Mouse (Mus musculus) cerebellum, adult 11 months (tissue): ENCODE measurements at regions not wholly inside any gene's neighbourhood (a gene's known extent, or its start where the extent isn't known, plus 50 kb on each side); places are given as distances from the start of the nearest gene placed in this dataset.
A peak's percentile ranks its signal among the peaks of the same experiment; 100 is the strongest.
"Not testable (repeated sequence)": the region's sequence is repeated elsewhere in the genome, so short reads cannot be mapped to it uniquely, and the experiment has no call there.

ENCODE experiments used
- DNase-seq: peaks from one replicate; pipeline ENCODE4 v3.0.0; 2022

DNA sequence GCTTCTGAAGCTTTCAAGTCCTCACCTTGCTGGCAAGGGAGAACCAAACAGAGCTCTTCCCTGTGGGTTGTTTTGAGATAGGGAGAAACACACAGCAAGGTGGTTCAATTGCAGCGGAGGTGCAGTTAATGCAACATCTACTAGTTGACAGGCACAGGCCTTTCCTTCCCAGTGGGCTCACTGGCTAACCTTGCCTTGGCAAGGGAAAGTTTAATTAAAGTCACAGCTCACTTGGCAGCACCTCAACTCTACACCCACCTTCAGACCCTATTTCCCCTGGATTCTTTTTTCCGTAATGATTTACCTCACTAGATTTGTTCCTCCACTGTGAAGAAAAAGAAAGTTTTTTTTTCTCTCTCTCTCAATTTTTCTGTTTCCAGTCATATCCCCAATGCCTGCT lies 314.5 kb downstream of the Tlr4 start:
- no peak for DNase-seq

DNA sequence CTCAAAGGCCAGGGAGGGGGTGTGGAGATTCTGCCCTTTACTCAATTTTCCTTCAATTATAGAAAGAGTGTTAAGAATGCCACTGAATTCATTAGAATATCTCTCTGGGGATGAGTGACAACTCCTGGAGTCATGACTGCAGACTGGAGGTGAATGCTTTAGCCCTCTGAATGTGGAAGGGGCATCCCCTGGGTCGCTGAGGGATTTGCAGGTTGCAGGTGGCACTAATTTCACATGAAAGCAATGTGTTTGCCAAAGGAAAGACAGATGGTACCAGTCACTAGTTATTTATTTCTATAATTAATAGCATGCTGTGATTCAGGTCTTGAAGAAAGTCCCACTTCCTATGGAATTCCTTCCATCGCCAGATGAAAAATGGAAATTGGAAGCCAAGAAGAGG lies 321.1 kb downstream of the Tlr4 start:
- no peak for DNase-seq

DNA sequence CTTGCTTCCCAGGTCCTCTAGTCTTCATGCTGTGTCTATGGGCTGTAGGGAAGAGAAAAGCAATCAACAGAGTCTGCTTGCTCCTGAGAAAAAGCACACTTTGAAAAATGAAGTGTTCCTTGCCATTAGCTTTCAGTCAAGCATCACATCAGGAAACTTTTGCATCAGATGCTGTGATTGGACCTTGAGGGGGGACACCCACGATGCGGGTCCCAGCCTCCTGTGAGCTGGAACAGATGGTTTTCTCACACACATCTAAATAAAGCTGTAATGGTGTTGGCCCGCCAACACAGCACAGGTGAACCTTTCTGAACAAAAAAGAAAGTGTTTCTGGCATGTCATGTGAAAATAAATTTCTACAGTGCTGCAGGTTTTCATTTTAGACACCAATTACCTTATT lies 335.3 kb downstream of the Tlr4 start:
- peak; percentile 1 for DNase-seq

DNA sequence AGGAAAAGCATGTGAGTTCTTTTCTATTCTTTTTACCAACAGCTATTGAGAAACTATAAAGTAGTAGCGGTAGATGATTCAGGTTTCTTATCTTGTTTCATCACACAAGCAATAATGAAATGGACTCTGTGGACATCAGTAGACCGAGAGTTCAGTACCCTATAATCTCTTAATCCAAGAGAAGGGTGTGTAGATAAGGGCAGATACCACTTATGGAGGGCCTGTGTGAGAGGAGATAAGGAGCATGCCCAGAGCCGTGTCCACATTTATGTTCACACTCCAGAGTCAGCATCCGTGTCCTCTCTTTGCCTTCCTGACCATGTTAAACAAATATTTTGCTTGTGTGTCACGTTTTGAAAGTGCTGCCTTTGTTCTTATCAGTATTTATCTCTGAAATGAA lies 340.3 kb downstream of the Tlr4 start:
- DNase-seq, result no peak

DNA sequence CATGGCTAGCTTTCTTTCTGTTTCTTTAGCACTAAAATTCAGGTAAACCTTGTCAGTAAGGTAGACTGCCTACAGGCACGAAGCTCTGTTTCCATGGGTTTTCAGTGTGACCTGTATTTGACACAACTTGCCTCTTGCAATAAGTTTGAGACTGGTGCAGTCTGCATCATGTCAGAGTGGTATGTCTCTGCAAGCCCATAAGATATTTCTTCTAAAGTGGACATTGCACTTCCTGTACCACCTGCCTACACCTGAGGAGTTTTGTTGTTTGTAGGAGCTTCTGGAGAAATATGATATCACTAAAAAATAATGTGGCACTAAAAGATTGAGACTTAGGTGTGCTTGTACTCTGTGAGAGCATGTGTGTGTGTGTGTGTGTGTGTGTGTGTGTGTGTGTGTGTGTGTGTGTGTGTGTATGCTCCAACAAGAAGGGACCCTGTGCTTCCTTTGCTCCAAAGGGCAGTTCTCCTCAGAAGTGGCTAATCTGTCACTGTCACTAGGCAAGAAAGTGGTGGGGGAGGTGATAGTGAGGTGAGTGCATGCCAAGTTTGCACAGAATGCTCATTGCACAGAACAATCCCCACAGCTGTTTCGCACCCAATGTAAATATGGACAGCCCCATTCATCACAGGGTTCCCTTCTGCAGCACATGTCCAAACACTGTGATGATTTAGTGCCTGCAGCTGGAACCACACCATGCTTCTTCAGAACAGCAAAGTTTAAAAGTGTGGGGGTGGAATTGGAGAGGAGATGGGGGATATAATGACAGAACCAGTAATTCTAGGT lies 360.5 kb downstream of the Tlr4 start:
- DNase-seq, result no peak

DNA sequence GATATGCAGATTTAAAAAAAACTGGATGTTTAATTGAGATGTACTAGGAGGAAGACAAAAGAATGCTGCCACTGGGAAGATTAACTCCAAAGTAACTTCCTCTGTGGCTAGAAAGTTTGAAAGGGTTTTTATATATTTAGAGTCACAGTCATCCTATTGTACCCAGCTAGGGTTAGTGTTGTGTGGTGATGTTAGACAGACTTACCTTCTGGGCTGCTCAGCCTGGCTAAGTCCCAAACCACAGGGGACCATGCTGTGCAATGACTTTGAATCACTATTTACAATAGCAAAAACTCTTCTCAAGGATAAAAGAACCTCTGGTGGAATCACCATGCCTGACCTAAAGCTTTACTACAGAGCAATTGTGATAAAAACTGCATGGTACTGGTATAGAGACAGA lies 363.2 kb downstream of the Tlr4 start:
- DNase-seq, result no peak

DNA sequence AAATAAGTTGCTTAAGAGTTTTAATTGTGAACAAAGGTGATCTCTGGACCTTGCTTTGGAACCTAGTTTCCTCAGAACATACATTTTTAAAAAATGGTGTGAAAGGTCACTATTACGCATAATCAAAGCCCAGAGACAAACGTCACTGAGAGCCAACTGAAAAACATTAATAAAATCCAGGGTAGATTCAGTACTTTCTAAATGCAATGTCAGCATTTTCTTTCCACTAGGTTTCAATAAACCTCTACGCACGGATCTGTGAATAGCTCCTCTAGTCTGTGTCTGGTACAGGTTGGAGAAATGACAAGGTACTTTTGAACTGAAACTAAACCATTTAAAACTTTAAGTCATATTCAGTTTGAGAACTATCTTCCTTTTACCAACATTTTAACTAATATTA lies 367.0 kb downstream of the Tlr4 start:
- DNase-seq, result no peak

DNA sequence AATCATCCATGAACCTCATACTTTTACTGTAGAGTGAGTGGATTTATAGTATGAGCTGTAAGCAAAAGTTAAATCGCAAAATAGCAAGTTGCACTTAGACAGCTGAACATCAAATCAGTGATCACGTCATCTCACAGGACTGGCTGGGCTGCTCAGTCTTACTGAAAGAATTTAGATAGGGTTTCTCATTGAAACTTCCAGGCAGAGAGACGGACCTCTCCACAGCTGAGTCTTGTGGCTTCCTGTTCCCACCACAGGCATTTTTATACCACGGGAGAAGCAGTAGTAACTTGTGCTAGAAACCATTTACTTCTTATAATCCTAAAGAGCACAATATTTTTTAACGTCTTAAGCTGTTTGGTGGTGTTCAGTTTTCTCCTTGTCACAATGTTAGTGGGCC lies 369.5 kb downstream of the Tlr4 start:
- DNase-seq, result no peak

DNA sequence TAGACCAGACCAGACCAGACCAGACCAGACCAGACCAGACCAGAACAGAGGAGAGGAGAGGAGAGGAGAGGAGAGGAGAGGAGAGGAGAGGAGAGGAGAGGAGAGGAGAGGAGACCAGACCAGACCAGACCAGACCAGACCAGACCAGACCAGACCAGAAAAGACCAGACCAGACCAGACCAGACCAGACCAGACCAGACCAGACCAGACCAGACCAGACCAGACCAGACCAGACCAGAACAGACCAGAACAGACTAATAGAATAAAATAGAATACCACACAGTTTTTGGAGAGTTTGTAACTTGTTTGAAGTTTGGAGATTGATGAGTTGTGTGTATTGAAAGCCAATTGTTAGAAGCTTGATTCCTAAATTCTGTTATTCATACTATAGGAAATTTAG lies 381.0 kb downstream of the Tlr4 start:
- peak; percentile 16 for DNase-seq

DNA sequence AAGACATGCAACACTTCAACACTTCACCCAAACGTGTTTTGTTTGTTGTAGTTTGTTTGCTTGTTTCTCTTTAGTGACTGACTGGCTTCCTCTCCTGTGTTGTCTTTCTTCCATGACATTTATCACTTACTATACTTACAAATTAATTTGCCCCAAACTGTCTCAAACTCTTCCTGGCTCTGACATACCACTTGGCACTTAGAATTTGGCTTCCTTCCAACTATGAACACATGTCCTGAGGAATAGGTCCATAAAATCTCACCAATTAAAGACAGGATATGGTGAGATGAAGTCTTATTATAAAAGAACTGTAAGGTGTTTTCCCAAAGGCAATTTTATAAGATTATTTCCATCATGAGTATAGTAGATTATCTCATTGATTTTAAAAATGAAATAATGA lies 386.0 kb downstream of the Tlr4 start:
- no peak for DNase-seq

DNA sequence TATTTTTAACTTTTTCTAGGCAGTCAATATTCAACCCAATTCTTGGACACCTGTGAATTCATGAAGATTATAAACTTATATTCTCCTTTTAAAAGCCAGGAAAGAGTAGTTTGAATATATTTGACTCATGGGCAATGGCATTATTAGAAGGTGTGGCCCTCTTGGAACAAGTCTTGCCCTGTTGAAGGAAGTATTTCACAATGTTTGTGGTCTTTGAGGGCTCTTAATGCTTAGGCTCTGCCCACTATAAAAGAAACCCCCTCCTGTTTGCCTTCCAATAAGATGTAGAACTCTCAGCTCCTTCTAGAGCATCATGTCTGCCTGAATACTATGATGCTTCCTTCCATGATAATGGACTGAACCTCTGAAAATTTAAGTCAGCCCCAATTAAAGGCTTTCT lies 397.1 kb downstream of the Tlr4 start:
- no peak for DNase-seq

DNA sequence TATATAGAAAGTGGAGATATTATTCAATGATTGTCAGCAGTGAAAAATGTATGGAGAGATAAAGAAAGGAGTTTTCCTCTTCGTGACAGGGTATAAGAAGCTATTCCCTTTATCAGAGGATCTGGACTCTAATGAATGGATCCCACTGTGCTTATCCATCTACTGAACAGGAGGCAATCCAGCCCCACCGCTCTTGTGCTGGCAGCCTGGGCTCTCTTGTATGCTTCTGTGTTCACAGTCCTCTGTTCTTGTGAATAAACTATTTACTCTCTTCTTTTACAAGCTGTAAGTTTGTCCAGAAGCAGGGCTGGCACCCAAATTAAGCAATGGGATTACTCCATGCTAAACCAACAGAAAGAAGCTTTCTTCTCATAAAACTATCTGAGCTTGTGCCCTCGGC lies 401.8 kb downstream of the Tlr4 start:
- DNase-seq, result no peak

DNA sequence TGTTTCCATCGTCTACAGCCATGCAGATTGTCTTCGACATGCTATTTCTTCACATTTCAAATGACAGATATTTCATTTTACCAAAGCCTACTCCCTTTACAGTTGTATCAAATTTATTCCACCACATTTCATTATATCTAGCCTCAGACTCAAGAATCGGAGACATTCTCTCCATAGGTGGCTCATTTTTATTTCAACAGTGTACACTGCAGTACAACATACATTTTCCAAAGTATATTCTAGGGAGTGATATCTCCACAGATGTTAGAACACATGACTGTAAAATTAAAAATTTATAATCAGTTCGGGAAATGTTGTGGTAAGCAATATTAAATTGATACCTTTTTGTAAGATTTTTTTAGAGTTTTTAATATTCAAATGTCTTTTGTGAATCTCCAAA lies 446.2 kb downstream of the Tlr4 start:
- no peak for DNase-seq

DNA sequence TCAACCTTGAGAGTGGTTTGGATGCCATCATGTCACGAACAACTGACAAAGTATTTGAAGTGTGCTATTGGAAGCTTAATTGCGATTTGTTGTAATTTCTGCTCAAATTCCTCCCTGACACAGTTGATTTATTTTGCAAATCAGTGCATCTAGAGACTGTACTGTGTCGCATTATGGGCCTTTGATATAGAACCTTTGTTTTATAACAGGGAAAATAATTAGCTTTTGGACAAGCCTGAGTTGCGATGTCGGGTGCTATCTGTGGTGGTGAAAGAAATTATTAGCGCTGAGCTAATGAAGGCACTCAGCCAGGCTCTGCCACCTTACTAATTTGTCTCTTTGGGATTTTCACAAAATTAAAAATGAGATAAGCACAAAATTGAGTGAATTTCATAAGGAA lies 473.6 kb downstream of the Tlr4 start:
- DNase-seq, result no peak

DNA sequence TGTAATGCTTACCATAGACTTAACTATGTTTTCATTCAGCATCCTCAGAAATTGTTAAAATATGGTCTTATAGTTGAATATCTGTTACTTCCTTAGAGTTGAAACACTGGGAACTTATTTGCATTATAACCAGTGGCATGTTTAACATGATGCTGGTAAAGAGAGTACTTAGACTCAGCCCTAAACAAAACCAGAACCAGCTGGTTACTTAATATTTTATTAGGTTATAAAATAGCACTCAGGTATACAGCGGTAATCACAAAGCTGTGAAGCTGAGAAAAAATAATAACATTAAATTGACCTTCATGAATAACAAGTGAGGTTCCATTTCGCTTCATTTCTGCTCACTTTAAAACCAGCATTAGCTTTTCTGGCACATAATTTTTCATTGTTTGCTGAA lies 474.4 kb downstream of the Tlr4 start:
- DNase-seq, result no peak

DNA sequence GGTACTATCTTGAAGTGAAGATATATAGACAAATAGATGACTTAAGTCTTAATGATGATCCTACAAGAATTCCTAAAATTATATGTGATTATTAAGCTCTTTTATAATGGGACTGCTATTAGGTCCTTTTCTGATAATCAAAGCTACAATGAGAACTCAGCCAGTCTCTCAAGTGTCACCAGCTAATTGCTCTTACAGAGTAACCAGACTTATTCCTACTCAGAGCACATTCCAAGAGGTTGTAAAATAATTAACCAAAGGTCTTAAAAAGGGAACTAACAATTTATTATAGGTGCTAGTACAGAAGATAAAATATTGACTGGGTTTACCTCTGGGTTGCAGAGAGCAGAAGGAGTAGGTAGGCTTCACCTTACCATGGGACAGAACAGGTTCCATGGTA lies 492.7 kb downstream of the Tlr4 start:
- not testable (repeated sequence) for DNase-seq
